ENCODE assay signal across 13 mouse cellular contexts in the genomic region with DNA sequence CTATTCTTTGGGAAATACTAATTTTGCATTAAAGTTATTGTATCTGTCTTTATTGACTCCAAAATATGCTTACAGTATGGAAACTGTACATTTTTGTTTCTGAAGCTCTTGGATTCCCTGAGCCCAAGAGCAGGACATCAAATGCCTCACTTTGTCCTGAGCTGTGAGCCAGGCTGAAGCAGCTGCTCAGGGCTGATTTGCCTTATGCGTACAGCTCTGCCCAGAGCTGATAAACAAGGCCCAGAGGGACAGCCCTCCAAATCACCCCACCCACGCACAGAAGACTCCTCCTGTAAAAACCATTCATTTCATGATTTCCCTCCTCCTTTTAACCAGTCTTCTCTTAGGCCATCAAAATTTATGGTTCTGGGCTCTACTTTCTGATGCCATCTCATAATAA. TPM values are rescaled to one million over a fixed set of nuclear protein-coding genes. Genes with fewer than 3 reads are reported as not detected.
DNase-seq lines count a peak whose midpoint lies in the region; ATAC-seq lines count a peak whose summit lies in the region.
"Had no signal": no experiment of that assay in that cellular context is flagged by ENCODE, and none has a peak within 500 bp of the region (broad histone marks: within the 10 kb centered on the region; RNA-seq: fewer than 3 reads in every experiment).

No protein-coding gene starts in this region.

- DNase-seq in kidney, adult 9 months, result no peak
- peak; percentile 23 for DNase-seq in c-Kit-positive CD71-negative TER-119-negative erythroid progenitor cells, embryonic 14.5 days (ENCODE audit: low read depth)
- no peak for DNase-seq in frontal cortex, postnatal 25 days (ENCODE audit: low spot score in 2 of 2)
- no peak for DNase-seq in kidney, postnatal 10 days
- no peak for DNase-seq in ovary, postnatal 14 days (ENCODE audit: low spot score)
- DNase-seq: kidney, postnatal 4 days; right cerebral cortex, adult 18-20 months had no signal

- no peaks in the 10 kb centered on the region for H3K36me3 ChIP-seq in kidney, embryonic 15.5 days
- H3K36me3 ChIP-seq in heart, embryonic 13.5 days, result no peaks in the 10 kb centered on the region
- H3K36me3 ChIP-seq: heart, embryonic 15.5 days had no signal

- H3K27me3 ChIP-seq in kidney, embryonic 15.5 days, result no peaks in the 10 kb centered on the region
- no peaks in the 10 kb centered on the region for H3K27me3 ChIP-seq in heart, embryonic 13.5 days (replicated peaks)
- H3K27me3 ChIP-seq: heart, embryonic 15.5 days had no signal

- H3K4me3 ChIP-seq in kidney, embryonic 15.5 days (replicated peaks), result no peak overlapping the region
- H3K4me3 ChIP-seq in heart, embryonic 13.5 days, result no peak overlapping the region
- H3K4me3 ChIP-seq: heart, embryonic 15.5 days had no signal

- no peaks in the 10 kb centered on the region for H3K4me1 ChIP-seq in kidney, embryonic 15.5 days
- H3K4me1 ChIP-seq in heart, embryonic 13.5 days, result peaks cover 19% of the 10 kb centered on the region

- no peaks in the 10 kb centered on the region for H3K9me3 ChIP-seq in kidney, embryonic 15.5 days (replicated peaks)
- no peaks in the 10 kb centered on the region for H3K9me3 ChIP-seq in heart, embryonic 13.5 days
- H3K9me3 ChIP-seq: heart, embryonic 15.5 days had no signal

- ATAC-seq in kidney, embryonic 15.5 days (replicated peaks; ENCODE audit: low FRiP score), result peak; percentile 94
- ATAC-seq in heart, embryonic 13.5 days (ENCODE audit: extremely low read depth, insufficient number of reproducible peaks, low FRiP score, low TSS enrichment), result peak; percentile 86
- ATAC-seq in megakaryocyte-erythroid progenitor cell, adult 5-6 weeks (replicated peaks; ENCODE audit: low FRiP score, low TSS enrichment, poor library complexity, severe bottlenecking), result peak; percentile 98

- H3K27ac ChIP-seq in kidney, embryonic 15.5 days, result no peak overlapping the region
- peak overlapping the region; percentile 63 for H3K27ac ChIP-seq in heart, embryonic 13.5 days (replicated peaks)
- H3K27ac ChIP-seq: heart, embryonic 15.5 days had no signal

- no peak overlapping the region for H3K9ac ChIP-seq in kidney, embryonic 15.5 days
- H3K9ac ChIP-seq in heart, embryonic 13.5 days, result no peak overlapping the region
- H3K9ac ChIP-seq: heart, embryonic 15.5 days had no signal

- H3K4me2 ChIP-seq in kidney, embryonic 15.5 days, result no peak overlapping the region
- H3K4me2 ChIP-seq in heart, embryonic 13.5 days, result peak overlapping the region; percentile 48; the same call in 1 of the 2 replicates
- H3K4me2 ChIP-seq: heart, embryonic 15.5 days had no signal

- WGBS in kidney, embryonic 15.5 days, result 58% methylated on average over 2 of the region's 2 CpGs
- 31% methylated on average over 2 of the region's 2 CpGs for WGBS in heart, embryonic 13.5 days

RNA-seq across cellular contexts. Expression of a gene that starts 1.0 kb away (rescaled TPM):
- polyA plus RNA-seq in kidney, embryonic 15.5 days (2015; fragmentation: Nextera tagmentation; extraction: Ambion mirVana), result 0.57 and 0.77 TPM in 2 replicates
- polyA plus RNA-seq in heart, embryonic 13.5 days (2015; fragmentation: Nextera tagmentation; extraction: Ambion mirVana), result 2.4 TPM in 2 replicates
- total RNA-seq in megakaryocyte-erythroid progenitor cell, adult 5-6 weeks (2014; fragmentation: Nextera tagmentation), result 39.3 and 44.3 TPM in 2 replicates
- 50.4 and 72.5 TPM in 2 replicates for total RNA-seq in megakaryocyte-erythroid progenitor cell, adult 5-6 weeks (2017)

RNA-seq across cellular contexts. Expression of a gene that starts 16.1 kb away (rescaled TPM):
- not detected in 2 replicates for polyA plus RNA-seq in kidney, embryonic 15.5 days (2015; fragmentation: Nextera tagmentation; extraction: Ambion mirVana)
- 0.14 TPM in 1 of 2 replicates, not detected in the other for polyA plus RNA-seq in heart, embryonic 13.5 days (2015; fragmentation: Nextera tagmentation; extraction: Ambion mirVana)
- not detected in 2 replicates for total RNA-seq in megakaryocyte-erythroid progenitor cell, adult 5-6 weeks (2014; fragmentation: Nextera tagmentation)
- not detected in 2 replicates for total RNA-seq in megakaryocyte-erythroid progenitor cell, adult 5-6 weeks (2017)
- total RNA-seq: monocyte, adult 5-6 weeks had no signal
- polyA plus RNA-seq: heart, embryonic 15.5 days; limb, embryonic 11.5 days had no signal

RNA-seq across cellular contexts. Expression of a gene that starts 40.2 kb away (rescaled TPM):
- polyA plus RNA-seq in kidney, embryonic 15.5 days (2015; fragmentation: Nextera tagmentation; extraction: Ambion mirVana), result not detected in 2 replicates
- polyA plus RNA-seq in heart, embryonic 13.5 days (2015; fragmentation: Nextera tagmentation; extraction: Ambion mirVana), result not detected in 2 replicates
- not detected in 2 replicates for total RNA-seq in megakaryocyte-erythroid progenitor cell, adult 5-6 weeks (2014; fragmentation: Nextera tagmentation)
- not detected in 2 replicates for total RNA-seq in megakaryocyte-erythroid progenitor cell, adult 5-6 weeks (2017)
- total RNA-seq: monocyte, adult 5-6 weeks had no signal
- polyA plus RNA-seq: heart, embryonic 15.5 days; limb, embryonic 11.5 days had no signal

RNA-seq across cellular contexts. Expression of a gene that starts 50.6 kb away (rescaled TPM):
- polyA plus RNA-seq in kidney, embryonic 15.5 days (2015; fragmentation: Nextera tagmentation; extraction: Ambion mirVana), result not detected in 2 replicates
- polyA plus RNA-seq in heart, embryonic 13.5 days (2015; fragmentation: Nextera tagmentation; extraction: Ambion mirVana), result not detected in 2 replicates
- total RNA-seq in megakaryocyte-erythroid progenitor cell, adult 5-6 weeks (2014; fragmentation: Nextera tagmentation), result not detected in 2 replicates
- total RNA-seq in megakaryocyte-erythroid progenitor cell, adult 5-6 weeks (2017), result not detected in 2 replicates
- total RNA-seq: monocyte, adult 5-6 weeks had no signal
- polyA plus RNA-seq: heart, embryonic 15.5 days; limb, embryonic 11.5 days had no signal
